Mouse (Mus musculus): Measurements from ENCODE around the gene Gstt4. TPM values are rescaled to one million over a fixed set of nuclear protein-coding genes. Genes with fewer than 3 reads are reported as not detected.

Gstt4 gene
- polyA plus RNA-seq, 1 experiment: not detected

- Histone ChIP-seq H3K27ac (ENCODE audit: insufficient read depth, low read depth, low read length) (0 out of 2 replicates have a peak overlapping the region, but pooled peaks have one; percentile 25), H3K27me3 (ENCODE audit: control insufficient read depth, insufficient read depth, low read length) (no peaks in the 10 kb centered on the region), H3K4me3 (ENCODE audit: low read depth, low read length) (no peak overlapping the region), H3K4me1 (ENCODE audit: control insufficient read depth, insufficient read depth, insufficient read length, low read length) (peaks cover 12% of the 10 kb centered on the region), H3K36me3 (ENCODE audit: control insufficient read depth, insufficient read depth, low read length) (peaks cover 2% of the 10 kb centered on the region; the same call in 1 of the 2 replicates)
- 66% methylated on average over 6 of the region's 6 CpGs for WGBS
- no peak for TF ChIP-seq POLR2A (IDR thresholded peaks at IDR 0.05; ENCODE audit: low read depth, low read length)
- no peak for TF ChIP-seq CTCF (IDR thresholded peaks at IDR 0.05; ENCODE audit: extremely low read depth, insufficient read length, insufficient replicate concordance, low read depth, low read length)
Observed at GRCm38 (mm10) chr10:75789081-75789735, 33.1 kb downstream of the Gstt4 start.

DNA sequence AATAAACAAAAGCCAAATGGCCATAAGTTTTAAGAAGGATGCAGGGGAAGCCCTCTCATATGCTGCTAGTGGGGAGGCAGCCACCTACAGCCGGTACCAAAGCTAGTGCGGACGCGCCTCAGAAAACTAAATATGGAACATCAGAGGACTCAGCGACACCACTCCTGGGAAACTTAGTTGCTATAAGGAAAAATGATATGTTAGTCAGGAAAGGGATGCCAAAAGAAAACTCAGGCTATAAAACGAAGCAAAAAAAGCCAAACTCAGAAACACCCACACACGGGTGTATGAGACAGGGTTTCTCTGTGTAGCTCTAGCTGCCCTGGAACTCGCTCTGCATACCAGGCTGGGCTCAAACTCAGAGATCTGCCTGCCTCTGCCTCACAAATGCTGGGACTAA lies 34.1 kb downstream of the Gstt4 start:
- peaks cover 2% of the 10 kb centered on the region; the same call in 1 of the 2 replicates for H3K36me3 ChIP-seq (ENCODE audit: control insufficient read depth, insufficient read depth, low read length)
- peaks cover 10% of the 10 kb centered on the region for H3K4me1 ChIP-seq (ENCODE audit: control insufficient read depth, insufficient read depth, insufficient read length, low read length)
- H3K27ac ChIP-seq (ENCODE audit: insufficient read depth, low read depth, low read length): no peak overlapping the region
- H3K27me3 ChIP-seq (ENCODE audit: control insufficient read depth, insufficient read depth, low read length): no peaks in the 10 kb centered on the region
- no peak overlapping the region for H3K4me3 ChIP-seq (ENCODE audit: low read depth, low read length)
- TF ChIP-seq CTCF (IDR thresholded peaks at IDR 0.05; ENCODE audit: extremely low read depth, insufficient read length, insufficient replicate concordance, low read depth, low read length) (no peak), POLR2A (IDR thresholded peaks at IDR 0.05; ENCODE audit: low read depth, low read length) (no peak)
- WGBS: 95% methylated on average over 8 of the region's 8 CpGs

- no peak overlapping the region for H3K27ac ChIP-seq (ENCODE audit: insufficient read depth, low read depth, low read length)
- WGBS: 41% methylated on average over 1 of the region's 1 CpGs
- TF ChIP-seq POLR2A (IDR thresholded peaks at IDR 0.05; ENCODE audit: low read depth, low read length) (no peak), CTCF (IDR thresholded peaks at IDR 0.05; ENCODE audit: extremely low read depth, insufficient read length, insufficient replicate concordance, low read depth, low read length) (no peak)
- H3K27me3 ChIP-seq (ENCODE audit: control insufficient read depth, insufficient read depth, low read length): no peaks in the 10 kb centered on the region
- H3K4me3 ChIP-seq (ENCODE audit: low read depth, low read length): no peak overlapping the region
- peaks cover 12% of the 10 kb centered on the region for H3K4me1 ChIP-seq (ENCODE audit: control insufficient read depth, insufficient read depth, insufficient read length, low read length)
- H3K36me3 ChIP-seq (ENCODE audit: control insufficient read depth, insufficient read depth, low read length): peaks cover 2% of the 10 kb centered on the region; the same call in 1 of the 2 replicates
Observed at GRCm38 (mm10) chr10:75785442-75785841, 36.9 kb downstream of the Gstt4 start.

- peaks cover 9% of the 10 kb centered on the region; the same call in 1 of the 2 replicates for H3K4me1 ChIP-seq (ENCODE audit: control insufficient read depth, insufficient read depth, insufficient read length, low read length)
- peak within 1 kb of the TSS; percentile 96 for H3K27ac ChIP-seq (ENCODE audit: insufficient read depth, low read depth, low read length)
- H3K27me3 ChIP-seq (ENCODE audit: control insufficient read depth, insufficient read depth, low read length): no peaks in the 10 kb centered on the region
- peak within 1 kb of the TSS; percentile 67 for H3K4me3 ChIP-seq (ENCODE audit: low read depth, low read length)
- TF ChIP-seq CTCF (IDR thresholded peaks at IDR 0.05; ENCODE audit: extremely low read depth, insufficient read length, insufficient replicate concordance, low read depth, low read length): no peak
- peak; percentile 87 for TF ChIP-seq POLR2A (IDR thresholded peaks at IDR 0.05; ENCODE audit: low read depth, low read length)
- H3K36me3 ChIP-seq (ENCODE audit: control insufficient read depth, insufficient read depth, low read length): 0 out of 2 replicates have a peak, but pooled peaks cover 1% of the 10 kb centered on the region
- WGBS: under 1% methylated on average over 28 of the region's 28 CpGs
Observed at GRCm38 (mm10) chr10:75780769-75781578, 41.4 kb downstream of the Gstt4 start, which contains the start of the genes Gm20441 and Gstt3. Gene Gm20441, minus strand, starts transcription at chr10:75780954. Gene Gstt3, minus strand, starts transcription at chr10:75781414.

- H3K27me3 ChIP-seq (ENCODE audit: control insufficient read depth, insufficient read depth, low read length): no peaks in the 10 kb centered on the region
- TF ChIP-seq POLR2A (IDR thresholded peaks at IDR 0.05; ENCODE audit: low read depth, low read length) (no peak; the same call in 1 of the 2 replicates), CTCF (IDR thresholded peaks at IDR 0.05; ENCODE audit: extremely low read depth, insufficient read length, insufficient replicate concordance, low read depth, low read length) (no peak)
- H3K4me1 ChIP-seq (ENCODE audit: control insufficient read depth, insufficient read depth, insufficient read length, low read length): peaks cover 9% of the 10 kb centered on the region; the same call in 1 of the 2 replicates
- H3K4me3 ChIP-seq (ENCODE audit: low read depth, low read length): peak overlapping the region; percentile 67
- H3K27ac ChIP-seq (ENCODE audit: insufficient read depth, low read depth, low read length): no peak overlapping the region
- 33% methylated on average over 15 of the region's 15 CpGs for WGBS
- peaks cover 7% of the 10 kb centered on the region; the same call in 1 of the 2 replicates for H3K36me3 ChIP-seq (ENCODE audit: control insufficient read depth, insufficient read depth, low read length)
Observed at GRCm38 (mm10) chr10:75779206-75780174, 42.9 kb downstream of the Gstt4 start.

DNA sequence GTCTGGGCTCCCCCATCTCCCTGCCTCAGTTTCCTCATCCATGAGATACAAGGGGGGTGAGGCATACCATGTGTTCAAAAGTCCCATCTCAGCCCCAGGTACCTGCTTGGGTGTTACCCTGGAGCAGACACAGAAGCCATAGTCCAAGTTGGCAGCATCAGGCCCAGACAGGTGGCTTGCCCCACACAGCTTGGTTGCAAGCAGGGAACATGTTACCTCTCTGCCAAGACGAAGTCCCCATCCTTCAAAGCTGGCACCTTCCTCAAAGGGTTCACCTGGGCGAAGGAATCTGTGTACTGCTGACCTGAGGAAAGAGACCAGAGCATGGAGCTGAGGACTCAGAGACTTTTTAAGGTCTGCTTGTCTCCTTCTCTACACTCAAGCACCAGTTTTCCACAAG lies 44.5 kb downstream of the Gstt4 start:
- Histone ChIP-seq H3K27ac (ENCODE audit: insufficient read depth, low read depth, low read length) (no peak overlapping the region), H3K4me3 (ENCODE audit: low read depth, low read length) (no peak overlapping the region), H3K27me3 (ENCODE audit: control insufficient read depth, insufficient read depth, low read length) (no peaks in the 10 kb centered on the region), H3K4me1 (ENCODE audit: control insufficient read depth, insufficient read depth, insufficient read length, low read length) (peaks cover 9% of the 10 kb centered on the region; the same call in 1 of the 2 replicates), H3K36me3 (ENCODE audit: control insufficient read depth, insufficient read depth, low read length) (peaks cover 8% of the 10 kb centered on the region; the same call in 1 of the 2 replicates)
- WGBS: 89% methylated on average over 2 of the region's 2 CpGs
- no peak for TF ChIP-seq CTCF (IDR thresholded peaks at IDR 0.05; ENCODE audit: extremely low read depth, insufficient read length, insufficient replicate concordance, low read depth, low read length)
- no peak for TF ChIP-seq POLR2A (IDR thresholded peaks at IDR 0.05; ENCODE audit: low read depth, low read length)

Measured in small intestine, adult 2 months (tissue).